Mouse (Mus musculus): ENCODE measurements around the gene Olfr574. TPM values are rescaled to one million over a fixed set of nuclear protein-coding genes. Genes with fewer than 3 reads are reported as not detected.

Gene Olfr574
- polyA plus RNA-seq (2011; ENCODE audit: insufficient read depth, insufficient read length, low read depth, missing spikeins): not detected in 2 replicates

DNA sequence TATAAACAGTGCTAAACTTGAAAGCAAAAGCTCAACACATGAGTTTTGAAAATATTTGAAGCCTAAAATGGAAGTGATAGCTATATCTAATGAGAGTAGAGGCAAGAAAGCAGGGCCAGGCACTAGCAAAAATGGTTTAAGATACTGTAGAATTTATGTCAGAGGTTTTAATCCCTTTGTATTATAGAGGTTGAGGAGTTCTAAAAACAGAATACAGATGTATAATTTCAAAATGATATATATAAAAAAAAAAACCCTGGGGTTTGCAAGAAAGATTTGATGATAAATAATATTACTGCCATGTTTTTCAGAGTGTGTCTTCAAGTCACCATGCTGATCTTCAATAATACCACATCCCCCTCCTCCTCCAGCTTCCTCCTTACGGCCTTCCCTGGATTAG lies at the start of gene Olfr574:
Gene Olfr574 (plus strand): TSS at position 301 of the 400 bp plus-strand sequence.
- no peak for TF ChIP-seq CTCF (IDR thresholded peaks at IDR 0.05; ENCODE audit: low read depth, low read length)
- no peak for TF ChIP-seq POLR2A (IDR thresholded peaks at IDR 0.05; ENCODE audit: insufficient read depth, low read length)
- no peak for TF ChIP-seq EP300 (IDR thresholded peaks at IDR 0.05; ENCODE audit: insufficient read depth, low read depth, low read length)
- Histone ChIP-seq H3K4me1 (ENCODE audit: control insufficient read depth, insufficient read depth, low read length) (no peaks in the 10 kb centered on the region), H3K27ac (ENCODE audit: insufficient read depth, low read length) (no peak within 1 kb of the TSS), H3K9me3 (replicated peaks; ENCODE audit: control insufficient read depth, insufficient read depth, low read length, poor library complexity, severe bottlenecking) (no peaks in the 10 kb centered on the region), H3K4me3 (ENCODE audit: low read depth, low read length) (no peak within 1 kb of the TSS), H3K27me3 (ENCODE audit: control insufficient read depth, insufficient read depth, low read length, poor library complexity, severe bottlenecking) (no peaks in the 10 kb centered on the region), H3K9ac (ENCODE audit: low read depth, poor library complexity, severe bottlenecking) (no peak within 1 kb of the TSS), H3K36me3 (ENCODE audit: control insufficient read depth, insufficient read depth, low read length, poor library complexity, severe bottlenecking) (no peaks in the 10 kb centered on the region)

DNA sequence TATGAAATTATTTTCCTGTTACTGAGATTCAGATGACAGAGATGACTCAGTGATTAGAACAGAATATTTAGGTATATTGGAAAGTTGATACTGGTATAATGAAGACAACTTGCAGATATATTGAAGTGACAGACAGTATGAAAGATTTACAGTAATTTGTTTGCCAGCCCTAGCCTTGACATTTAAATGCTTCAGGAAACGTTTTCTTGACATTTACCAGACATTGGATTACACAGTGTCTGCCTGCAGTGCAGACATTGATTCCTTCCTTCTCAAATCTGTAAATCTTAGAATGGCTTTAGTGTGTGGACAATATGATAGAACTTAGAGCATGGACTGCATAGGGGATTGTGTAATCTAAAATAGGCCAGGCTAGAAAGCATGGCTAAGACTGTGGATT lies 33.0 kb upstream of the Olfr574 start:
- H3K9me3 ChIP-seq (replicated peaks; ENCODE audit: control insufficient read depth, insufficient read depth, low read length, poor library complexity, severe bottlenecking): no peaks in the 10 kb centered on the region
- no peak overlapping the region for H3K27ac ChIP-seq (ENCODE audit: insufficient read depth, low read length)
- no peak overlapping the region for H3K9ac ChIP-seq (ENCODE audit: low read depth, poor library complexity, severe bottlenecking)
- no peaks in the 10 kb centered on the region for H3K4me1 ChIP-seq (ENCODE audit: control insufficient read depth, insufficient read depth, low read length)
- no peak overlapping the region for H3K4me3 ChIP-seq (ENCODE audit: low read depth, low read length)
- TF ChIP-seq CTCF (IDR thresholded peaks at IDR 0.05; ENCODE audit: low read depth, low read length): no peak
- no peak for TF ChIP-seq POLR2A (IDR thresholded peaks at IDR 0.05; ENCODE audit: insufficient read depth, low read length)
- TF ChIP-seq EP300 (IDR thresholded peaks at IDR 0.05; ENCODE audit: insufficient read depth, low read depth, low read length): no peak
- H3K27me3 ChIP-seq (ENCODE audit: control insufficient read depth, insufficient read depth, low read length, poor library complexity, severe bottlenecking): no peaks in the 10 kb centered on the region
- no peaks in the 10 kb centered on the region for H3K36me3 ChIP-seq (ENCODE audit: control insufficient read depth, insufficient read depth, low read length, poor library complexity, severe bottlenecking)

DNA sequence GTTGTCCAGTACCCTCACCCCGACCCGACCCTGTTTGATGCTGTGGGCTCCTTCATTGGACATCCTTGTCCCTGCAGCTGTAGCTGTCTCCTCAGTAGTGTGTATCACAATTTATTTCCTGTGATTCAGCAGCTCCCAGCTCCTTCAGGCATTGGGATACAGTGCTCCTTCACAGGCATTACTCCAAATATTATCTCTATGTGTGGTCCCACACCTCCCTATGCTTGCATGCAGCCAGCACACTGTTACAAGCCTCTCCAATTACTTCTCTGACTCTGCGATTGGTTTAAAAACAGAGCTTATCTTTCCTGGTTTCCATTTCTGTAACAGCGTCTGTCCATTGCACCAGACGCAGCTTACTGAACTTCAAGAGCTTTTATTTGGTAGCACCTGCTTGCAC lies 31.9 kb upstream of the Olfr574 start:
- H3K27me3 ChIP-seq (ENCODE audit: control insufficient read depth, insufficient read depth, low read length, poor library complexity, severe bottlenecking): no peaks in the 10 kb centered on the region
- TF ChIP-seq CTCF (IDR thresholded peaks at IDR 0.05; ENCODE audit: low read depth, low read length) (no peak), POLR2A (IDR thresholded peaks at IDR 0.05; ENCODE audit: insufficient read depth, low read length) (no peak)
- H3K36me3 ChIP-seq (ENCODE audit: control insufficient read depth, insufficient read depth, low read length, poor library complexity, severe bottlenecking): no peaks in the 10 kb centered on the region

DNA sequence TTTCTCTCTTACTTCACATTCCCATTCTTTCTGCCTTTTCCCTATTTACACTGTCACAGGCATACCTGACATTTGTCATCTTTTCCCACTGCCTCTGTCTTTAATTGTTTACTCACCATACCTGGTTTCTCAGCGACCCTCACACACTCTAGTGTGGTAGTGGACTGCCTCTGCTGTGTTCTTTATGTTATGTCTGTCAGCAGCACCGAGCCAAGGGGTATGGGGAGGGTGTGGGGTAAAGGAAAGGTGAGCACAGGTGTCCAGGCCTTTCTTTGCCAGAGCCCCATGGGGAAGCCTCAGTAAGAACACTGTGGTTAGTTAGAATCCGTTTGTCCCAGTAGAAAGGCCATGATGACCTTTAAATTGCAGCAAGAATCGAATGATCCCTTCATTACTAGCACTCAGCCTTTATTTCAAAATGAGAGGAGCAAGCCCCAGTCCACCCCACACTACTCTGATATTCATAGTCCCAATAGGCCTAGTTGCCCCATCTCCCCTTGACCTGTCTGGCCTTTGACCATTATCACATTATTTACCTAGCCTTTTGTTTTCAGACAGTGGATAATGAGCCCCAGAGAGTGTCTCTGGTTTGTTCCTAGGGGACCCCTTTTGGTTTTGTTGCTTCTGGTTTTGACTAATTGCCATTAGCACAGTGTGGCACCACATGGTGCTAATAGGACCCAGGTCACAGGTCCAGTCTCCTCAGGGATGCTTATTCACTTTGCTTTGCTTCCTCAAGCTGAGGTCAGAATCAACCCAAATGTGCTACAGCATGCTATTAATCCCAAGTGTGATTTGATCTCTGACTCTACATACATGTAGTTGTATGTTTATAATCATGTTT lies 31.0 kb upstream of the Olfr574 start, which contains the start of gene Olfr571:
Gene Olfr571 (minus strand): TSS at position 505 of the 844 bp plus-strand sequence.
- H3K9ac ChIP-seq (ENCODE audit: low read depth, poor library complexity, severe bottlenecking): no peak within 1 kb of the TSS
- H3K27ac ChIP-seq (ENCODE audit: insufficient read depth, low read length): no peak within 1 kb of the TSS
- TF ChIP-seq EP300 (IDR thresholded peaks at IDR 0.05; ENCODE audit: insufficient read depth, low read depth, low read length): no peak
- no peak for TF ChIP-seq CTCF (IDR thresholded peaks at IDR 0.05; ENCODE audit: low read depth, low read length)
- no peak for TF ChIP-seq POLR2A (IDR thresholded peaks at IDR 0.05; ENCODE audit: insufficient read depth, low read length)
- H3K9me3 ChIP-seq (replicated peaks; ENCODE audit: control insufficient read depth, insufficient read depth, low read length, poor library complexity, severe bottlenecking): no peaks in the 10 kb centered on the region
- no peaks in the 10 kb centered on the region for H3K27me3 ChIP-seq (ENCODE audit: control insufficient read depth, insufficient read depth, low read length, poor library complexity, severe bottlenecking)
- H3K36me3 ChIP-seq (ENCODE audit: control insufficient read depth, insufficient read depth, low read length, poor library complexity, severe bottlenecking): no peaks in the 10 kb centered on the region
- no peaks in the 10 kb centered on the region for H3K4me1 ChIP-seq (ENCODE audit: control insufficient read depth, insufficient read depth, low read length)
- H3K4me3 ChIP-seq (ENCODE audit: low read depth, low read length): no peak within 1 kb of the TSS

More for the DNA sequence above, 31.9 kb upstream of the Olfr574 start:
- Histone ChIP-seq H3K27ac (ENCODE audit: insufficient read depth, low read length) (no peak overlapping the region), H3K9ac (ENCODE audit: low read depth, poor library complexity, severe bottlenecking) (no peak overlapping the region), H3K9me3 (replicated peaks; ENCODE audit: control insufficient read depth, insufficient read depth, low read length, poor library complexity, severe bottlenecking) (no peaks in the 10 kb centered on the region), H3K4me3 (ENCODE audit: low read depth, low read length) (no peak overlapping the region), H3K4me1 (ENCODE audit: control insufficient read depth, insufficient read depth, low read length) (no peaks in the 10 kb centered on the region)

DNA sequence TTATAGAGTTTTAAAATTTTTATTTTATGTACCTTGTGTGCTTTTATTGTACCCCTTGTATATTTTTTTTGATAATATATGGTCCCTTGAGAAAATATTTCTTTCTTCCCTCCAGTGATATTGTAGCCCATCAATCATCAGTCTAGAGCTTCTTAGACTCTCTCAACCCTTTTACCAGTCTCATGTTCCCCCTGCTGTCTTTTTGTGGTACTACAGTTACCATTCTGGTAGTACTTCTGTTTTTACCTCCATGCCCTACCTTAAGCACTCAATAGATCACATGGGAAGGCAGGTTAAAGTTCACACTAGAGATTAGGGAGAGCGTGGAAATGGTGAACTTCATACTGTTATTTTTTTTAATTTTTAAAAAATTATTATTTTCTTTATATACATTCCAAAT lies 28.6 kb upstream of the Olfr574 start:
- no peak overlapping the region for H3K27ac ChIP-seq (ENCODE audit: insufficient read depth, low read length)
- no peak overlapping the region for H3K4me3 ChIP-seq (ENCODE audit: low read depth, low read length)
- no peaks in the 10 kb centered on the region for H3K27me3 ChIP-seq (ENCODE audit: control insufficient read depth, insufficient read depth, low read length, poor library complexity, severe bottlenecking)
- no peaks in the 10 kb centered on the region for H3K36me3 ChIP-seq (ENCODE audit: control insufficient read depth, insufficient read depth, low read length, poor library complexity, severe bottlenecking)
- no peaks in the 10 kb centered on the region for H3K4me1 ChIP-seq (ENCODE audit: control insufficient read depth, insufficient read depth, low read length)
- TF ChIP-seq POLR2A (IDR thresholded peaks at IDR 0.05; ENCODE audit: insufficient read depth, low read length) (no peak), CTCF (IDR thresholded peaks at IDR 0.05; ENCODE audit: low read depth, low read length) (no peak), EP300 (IDR thresholded peaks at IDR 0.05; ENCODE audit: insufficient read depth, low read depth, low read length) (no peak)
- no peaks in the 10 kb centered on the region for H3K9me3 ChIP-seq (replicated peaks; ENCODE audit: control insufficient read depth, insufficient read depth, low read length, poor library complexity, severe bottlenecking)
- H3K9ac ChIP-seq (ENCODE audit: low read depth, poor library complexity, severe bottlenecking): no peak overlapping the region

DNA sequence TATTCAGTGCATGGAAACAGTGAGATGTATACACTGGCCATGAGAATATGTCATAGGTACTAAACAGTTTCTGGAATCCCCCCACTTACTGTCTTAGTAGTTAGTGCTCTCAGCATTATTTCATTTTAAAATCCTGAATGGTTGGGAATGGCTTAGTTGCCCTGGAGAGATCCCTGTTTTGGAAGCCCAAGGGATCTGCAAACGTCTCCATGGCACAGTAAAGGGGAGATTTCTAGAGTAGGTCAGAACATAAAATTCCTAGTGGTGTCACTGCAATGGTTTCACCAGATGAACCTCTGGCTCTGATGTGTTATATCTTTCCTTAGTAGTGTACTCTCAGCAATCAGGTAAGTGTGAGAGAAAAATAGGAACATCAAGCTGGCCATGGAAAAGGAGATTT lies 24.2 kb upstream of the Olfr574 start, which contains the start of gene Olfr572:
Gene Olfr572 (plus strand): TSS at position 301 of the 400 bp plus-strand sequence.
- Histone ChIP-seq H3K27me3 (ENCODE audit: control insufficient read depth, insufficient read depth, low read length, poor library complexity, severe bottlenecking) (no peaks in the 10 kb centered on the region), H3K36me3 (ENCODE audit: control insufficient read depth, insufficient read depth, low read length, poor library complexity, severe bottlenecking) (no peaks in the 10 kb centered on the region), H3K4me3 (ENCODE audit: low read depth, low read length) (no peak within 1 kb of the TSS), H3K9me3 (replicated peaks; ENCODE audit: control insufficient read depth, insufficient read depth, low read length, poor library complexity, severe bottlenecking) (no peaks in the 10 kb centered on the region), H3K9ac (ENCODE audit: low read depth, poor library complexity, severe bottlenecking) (no peak within 1 kb of the TSS), H3K4me1 (ENCODE audit: control insufficient read depth, insufficient read depth, low read length) (no peaks in the 10 kb centered on the region), H3K27ac (ENCODE audit: insufficient read depth, low read length) (no peak within 1 kb of the TSS)
- TF ChIP-seq POLR2A (IDR thresholded peaks at IDR 0.05; ENCODE audit: insufficient read depth, low read length): no peak
- TF ChIP-seq CTCF (IDR thresholded peaks at IDR 0.05; ENCODE audit: low read depth, low read length): no peak
- TF ChIP-seq EP300 (IDR thresholded peaks at IDR 0.05; ENCODE audit: insufficient read depth, low read depth, low read length): no peak

Measured in ES-Bruce4 (cell line).